Mouse (Mus musculus): ENCODE results near the gene Cat. TPM values are rescaled to one million over a fixed set of nuclear protein-coding genes. Genes with fewer than 3 reads are reported as not detected.

Gene Cat
- polyA plus RNA-seq, 1 experiment from 2014 or later, result 85.3 TPM

GRCm38 (mm10) chr2:103456646-103457045, 28.3 kb downstream of the Cat start:
- H3K9me3 ChIP-seq, result no peaks in the 10 kb centered on the region
- H3K4me3 ChIP-seq, result no peak overlapping the region
- ATAC-seq (ENCODE audit: insufficient number of reproducible peaks, insufficient read depth, low FRiP score, low TSS enrichment), result no peak
- 23% methylated on average over 10 of the region's 10 CpGs for WGBS
- H3K36me3 ChIP-seq, result peaks cover 49% of the 10 kb centered on the region
- no peak overlapping the region for H3K27ac ChIP-seq
- H3K4me2 ChIP-seq (replicated peaks), result no peak overlapping the region
- H3K9ac ChIP-seq, result no peak overlapping the region
- H3K4me1 ChIP-seq, result peaks cover 6% of the 10 kb centered on the region
- H3K27me3 ChIP-seq, result no peaks in the 10 kb centered on the region

- Histone ChIP-seq H3K9me3 (no peaks in the 10 kb centered on the region), H3K4me2 (replicated peaks) (no peak overlapping the region), H3K4me3 (no peak overlapping the region), H3K27me3 (no peaks in the 10 kb centered on the region), H3K27ac (no peak overlapping the region), H3K9ac (no peak overlapping the region), H3K36me3 (peaks cover 49% of the 10 kb centered on the region), H3K4me1 (no peaks in the 10 kb centered on the region)
- no peak for ATAC-seq (ENCODE audit: insufficient number of reproducible peaks, insufficient read depth, low FRiP score, low TSS enrichment)
- WGBS, result 92% methylated on average over 7 of the region's 7 CpGs
These were observed 29.2 kb downstream of the Cat start for GRCm38 (mm10) chr2:103455748-103456147.

GRCm38 (mm10) chr2:103452550-103452949, 32.4 kb downstream of the Cat start:
- no peak overlapping the region for H3K4me2 ChIP-seq (replicated peaks)
- 84% methylated on average over 5 of the region's 5 CpGs for WGBS
- H3K9me3 ChIP-seq, result no peaks in the 10 kb centered on the region
- peaks cover 7% of the 10 kb centered on the region; the same call in 1 of the 2 replicates for H3K4me1 ChIP-seq
- no peak for ATAC-seq (ENCODE audit: insufficient number of reproducible peaks, insufficient read depth, low FRiP score, low TSS enrichment)
- H3K36me3 ChIP-seq, result peaks cover 33% of the 10 kb centered on the region
- H3K9ac ChIP-seq, result no peak overlapping the region
- no peaks in the 10 kb centered on the region for H3K27me3 ChIP-seq
- no peak overlapping the region for H3K4me3 ChIP-seq
- H3K27ac ChIP-seq, result no peak overlapping the region

GRCm38 (mm10) chr2:103450267-103450666, 34.7 kb downstream of the Cat start:
- no peak overlapping the region for H3K4me2 ChIP-seq (replicated peaks)
- WGBS, result 86% methylated on average over 8 of the region's 8 CpGs
- H3K27me3 ChIP-seq, result no peaks in the 10 kb centered on the region
- H3K27ac ChIP-seq, result no peak overlapping the region
- no peak overlapping the region for H3K4me3 ChIP-seq
- peaks cover 7% of the 10 kb centered on the region; the same call in 1 of the 2 replicates for H3K4me1 ChIP-seq
- H3K9me3 ChIP-seq, result no peaks in the 10 kb centered on the region
- no peak overlapping the region for H3K9ac ChIP-seq
- H3K36me3 ChIP-seq, result peaks cover 20% of the 10 kb centered on the region
- no peak for ATAC-seq (ENCODE audit: insufficient number of reproducible peaks, insufficient read depth, low FRiP score, low TSS enrichment)

GRCm38 (mm10) chr2:103449813-103450212, 35.1 kb downstream of the Cat start:
- Histone ChIP-seq H3K4me1 (peaks cover 7% of the 10 kb centered on the region; the same call in 1 of the 2 replicates), H3K4me2 (replicated peaks) (no peak overlapping the region), H3K9me3 (no peaks in the 10 kb centered on the region), H3K36me3 (peaks cover 15% of the 10 kb centered on the region), H3K27me3 (no peaks in the 10 kb centered on the region), H3K9ac (no peak overlapping the region), H3K4me3 (no peak overlapping the region), H3K27ac (no peak overlapping the region)
- ATAC-seq (ENCODE audit: insufficient number of reproducible peaks, insufficient read depth, low FRiP score, low TSS enrichment), result no peak
- 75% methylated on average over 7 of the region's 7 CpGs for WGBS

- 0 out of 2 replicates have a peak, but pooled peaks have one; percentile 61 for ATAC-seq (ENCODE audit: insufficient number of reproducible peaks, insufficient read depth, low FRiP score, low TSS enrichment)
- H3K27me3 ChIP-seq, result no peaks in the 10 kb centered on the region
- H3K27ac ChIP-seq, result no peak overlapping the region
- no peak overlapping the region for H3K9ac ChIP-seq
- H3K4me2 ChIP-seq (replicated peaks), result no peak overlapping the region
- no peak overlapping the region for H3K4me3 ChIP-seq
- no peaks in the 10 kb centered on the region for H3K9me3 ChIP-seq
- peaks cover 8% of the 10 kb centered on the region for H3K36me3 ChIP-seq
- 54% methylated on average over 14 of the region's 14 CpGs for WGBS
- H3K4me1 ChIP-seq, result peaks cover 7% of the 10 kb centered on the region; the same call in 1 of the 2 replicates
These were observed 35.9 kb downstream of the Cat start for GRCm38 (mm10) chr2:103448947-103449560.

GRCm38 (mm10) chr2:103446326-103446725, 38.6 kb downstream of the Cat start:
- Histone ChIP-seq H3K4me1 (peaks cover 7% of the 10 kb centered on the region; the same call in 1 of the 2 replicates), H3K27me3 (no peaks in the 10 kb centered on the region), H3K4me3 (no peak overlapping the region), H3K36me3 (no peaks in the 10 kb centered on the region), H3K4me2 (replicated peaks) (no peak overlapping the region), H3K9ac (no peak overlapping the region), H3K9me3 (no peaks in the 10 kb centered on the region), H3K27ac (no peak overlapping the region)
- 86% methylated on average over 6 of the region's 6 CpGs for WGBS
- no peak for ATAC-seq (ENCODE audit: insufficient number of reproducible peaks, insufficient read depth, low FRiP score, low TSS enrichment)

- H3K4me2 ChIP-seq (replicated peaks), result no peak overlapping the region
- H3K9me3 ChIP-seq, result no peaks in the 10 kb centered on the region
- peaks cover 7% of the 10 kb centered on the region; the same call in 1 of the 2 replicates for H3K4me1 ChIP-seq
- H3K27me3 ChIP-seq, result no peaks in the 10 kb centered on the region
- no peak for ATAC-seq (ENCODE audit: insufficient number of reproducible peaks, insufficient read depth, low FRiP score, low TSS enrichment)
- no peak overlapping the region for H3K27ac ChIP-seq
- 59% methylated on average over 6 of the region's 6 CpGs for WGBS
- H3K9ac ChIP-seq, result no peak overlapping the region
- no peaks in the 10 kb centered on the region for H3K36me3 ChIP-seq
- no peak overlapping the region for H3K4me3 ChIP-seq
These were observed 39.2 kb downstream of the Cat start for GRCm38 (mm10) chr2:103445776-103446175.

GRCm38 (mm10) chr2:103439710-103440109, 45.2 kb downstream of the Cat start:
- 0 out of 2 replicates have a peak overlapping the region, but pooled peaks have one; percentile 8 for H3K4me3 ChIP-seq
- H3K4me1 ChIP-seq, result peaks cover 3% of the 10 kb centered on the region; the same call in 1 of the 2 replicates
- peak overlapping the region; percentile 42 for H3K4me2 ChIP-seq (replicated peaks)
- H3K9me3 ChIP-seq, result no peaks in the 10 kb centered on the region
- no peaks in the 10 kb centered on the region for H3K36me3 ChIP-seq
- H3K27me3 ChIP-seq, result no peaks in the 10 kb centered on the region
- no peak overlapping the region for H3K27ac ChIP-seq
- no peak for ATAC-seq (ENCODE audit: insufficient number of reproducible peaks, insufficient read depth, low FRiP score, low TSS enrichment)
- H3K9ac ChIP-seq, result peak overlapping the region; percentile 44; the same call in 1 of the 2 replicates
- 5% methylated on average over 12 of the region's 12 CpGs for WGBS

- H3K27me3 ChIP-seq, result no peaks in the 10 kb centered on the region
- WGBS, result 91% methylated on average over 11 of the region's 11 CpGs
- H3K9ac ChIP-seq, result no peak overlapping the region
- no peak overlapping the region for H3K4me2 ChIP-seq (replicated peaks)
- no peak overlapping the region for H3K4me3 ChIP-seq
- no peaks in the 10 kb centered on the region for H3K9me3 ChIP-seq
- no peak for ATAC-seq (ENCODE audit: insufficient number of reproducible peaks, insufficient read depth, low FRiP score, low TSS enrichment)
- H3K27ac ChIP-seq, result no peak overlapping the region
- H3K36me3 ChIP-seq, result no peaks in the 10 kb centered on the region
- peaks cover 3% of the 10 kb centered on the region; the same call in 1 of the 2 replicates for H3K4me1 ChIP-seq
These were observed 45.8 kb downstream of the Cat start for GRCm38 (mm10) chr2:103439071-103439622.

GRCm38 (mm10) chr2:103436534-103436933, 48.4 kb downstream of the Cat start:
- 54% methylated on average over 5 of the region's 5 CpGs for WGBS
- H3K4me1 ChIP-seq, result peaks cover 3% of the 10 kb centered on the region; the same call in 1 of the 2 replicates
- no peaks in the 10 kb centered on the region for H3K27me3 ChIP-seq
- no peak overlapping the region for H3K4me2 ChIP-seq (replicated peaks)
- no peak for ATAC-seq (ENCODE audit: insufficient number of reproducible peaks, insufficient read depth, low FRiP score, low TSS enrichment)
- H3K9me3 ChIP-seq, result no peaks in the 10 kb centered on the region
- H3K27ac ChIP-seq, result 0 out of 2 replicates have a peak overlapping the region, but pooled peaks have one; percentile 60
- H3K4me3 ChIP-seq, result no peak overlapping the region
- no peak overlapping the region for H3K9ac ChIP-seq
- no peaks in the 10 kb centered on the region for H3K36me3 ChIP-seq

GRCm38 (mm10) chr2:103435110-103435509, 49.9 kb downstream of the Cat start:
- Histone ChIP-seq H3K9me3 (no peaks in the 10 kb centered on the region), H3K27me3 (no peaks in the 10 kb centered on the region), H3K27ac (no peak overlapping the region), H3K4me1 (peaks cover 3% of the 10 kb centered on the region; the same call in 1 of the 2 replicates), H3K4me3 (no peak overlapping the region), H3K9ac (no peak overlapping the region), H3K4me2 (replicated peaks) (no peak overlapping the region), H3K36me3 (no peaks in the 10 kb centered on the region)
- WGBS, result 77% methylated on average over 2 of the region's 2 CpGs
- ATAC-seq (ENCODE audit: insufficient number of reproducible peaks, insufficient read depth, low FRiP score, low TSS enrichment), result no peak

Data from embryonic facial prominence, embryonic 12.5 days (tissue).